Mouse (Mus musculus): ENCODE measurements around the gene Socs2. TPM values are rescaled to one million over a fixed set of nuclear protein-coding genes. Genes with fewer than 3 reads are reported as not detected.

The Socs2 gene
- total RNA-seq, 2 experiments from 2014 or later, result 11.1 to 20.0 TPM

- DNase-seq (ENCODE audit: low spot score in 2 of 2), result peak in 1 of 2 experiments; percentile 16
Observed at GRCm38 (mm10) chr10:95355678-95356268, 61.2 kb downstream of the Socs2 start.

GRCm38 (mm10) chr10:95354673-95355072 is 62.3 kb downstream of the Socs2 start:
- no peak for DNase-seq (ENCODE audit: low spot score in 2 of 2)

- DNase-seq (ENCODE audit: low spot score in 2 of 2), result no peak
Observed at GRCm38 (mm10) chr10:95354047-95354446, 62.9 kb downstream of the Socs2 start.

GRCm38 (mm10) chr10:95348457-95348856 is 68.5 kb downstream of the Socs2 start:
- DNase-seq (ENCODE audit: low spot score in 2 of 2), result no peak

- no peak for DNase-seq (ENCODE audit: low spot score in 2 of 2)
Observed at GRCm38 (mm10) chr10:95347776-95348175, 69.2 kb downstream of the Socs2 start.

- no peak for DNase-seq (ENCODE audit: low spot score in 2 of 2)
Observed at GRCm38 (mm10) chr10:95342833-95343590, 74.0 kb downstream of the Socs2 start.

GRCm38 (mm10) chr10:95340676-95341075 is 76.3 kb downstream of the Socs2 start:
- no peak for DNase-seq (ENCODE audit: low spot score in 2 of 2)

- no peak for DNase-seq (ENCODE audit: low spot score in 2 of 2)
Observed at GRCm38 (mm10) chr10:95337589-95337988, 79.4 kb downstream of the Socs2 start.

GRCm38 (mm10) chr10:95336781-95337544 is 80.0 kb downstream of the Socs2 start:
- DNase-seq (ENCODE audit: low spot score in 2 of 2), result no peak

Other genes with a start within 250 kb of the Socs2 start
- 1 to 10 TPM; 5.4 to 7.3 TPM for gene Cradd, start 93.0 kb downstream of the Socs2 start, total RNA-seq (2021)
- 100 to 1,000 TPM; 123 to 155 TPM for gene Mrpl42, start 84.8 kb upstream of the Socs2 start, total RNA-seq (2021)
- 100 to 1,000 TPM; 138 to 139 TPM for gene Ube2n, start 98.0 kb upstream of the Socs2 start, total RNA-seq (2021)
- gene Nudt4, start 147.0 kb upstream of the Socs2 start, total RNA-seq (2021), result 100 to 1,000 TPM; 138 to 187 TPM

All from adrenal gland, adult 18-20 months (tissue).